Mouse (Mus musculus): ENCODE data around the gene Spag9.

The Spag9 gene

DNA sequence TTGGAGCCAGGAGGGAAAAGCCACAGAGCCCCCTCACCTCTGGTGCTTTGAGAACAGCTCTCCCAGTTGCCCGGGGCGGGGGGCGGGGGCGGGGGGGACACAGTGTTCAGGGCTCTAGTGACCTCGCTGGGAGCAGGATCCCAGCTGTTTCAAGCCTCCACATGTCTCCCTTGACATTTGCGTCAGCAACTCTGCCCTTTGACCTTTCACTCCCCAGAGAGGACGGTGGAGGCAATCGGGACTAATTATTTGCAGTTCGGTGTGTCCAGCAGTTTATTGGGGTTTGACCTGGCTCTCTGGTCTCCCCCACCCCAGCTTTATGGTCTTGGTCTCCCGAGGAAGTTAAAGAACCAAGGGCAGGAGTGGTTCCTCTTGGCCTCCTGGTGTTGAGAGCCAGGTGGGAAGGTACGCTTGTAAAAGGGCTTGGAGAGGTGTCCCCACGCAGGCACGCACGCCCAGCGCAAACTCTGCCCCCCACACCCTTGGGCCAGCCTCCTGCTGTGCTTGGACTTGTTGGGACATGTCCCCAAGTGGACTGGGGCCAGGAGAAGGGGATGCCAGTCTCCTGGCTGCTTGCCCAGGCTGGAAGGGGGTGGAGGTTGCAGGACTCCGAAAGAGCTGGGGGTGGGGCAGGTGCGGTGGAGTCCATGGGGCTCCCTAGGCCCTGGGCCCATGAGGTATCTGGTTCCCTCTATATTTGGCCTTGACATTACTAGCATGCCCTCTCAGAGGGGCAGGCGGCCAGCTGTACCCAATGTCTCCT lies 138.4 kb downstream of the Spag9 start:
- DNase-seq: no peak

DNA sequence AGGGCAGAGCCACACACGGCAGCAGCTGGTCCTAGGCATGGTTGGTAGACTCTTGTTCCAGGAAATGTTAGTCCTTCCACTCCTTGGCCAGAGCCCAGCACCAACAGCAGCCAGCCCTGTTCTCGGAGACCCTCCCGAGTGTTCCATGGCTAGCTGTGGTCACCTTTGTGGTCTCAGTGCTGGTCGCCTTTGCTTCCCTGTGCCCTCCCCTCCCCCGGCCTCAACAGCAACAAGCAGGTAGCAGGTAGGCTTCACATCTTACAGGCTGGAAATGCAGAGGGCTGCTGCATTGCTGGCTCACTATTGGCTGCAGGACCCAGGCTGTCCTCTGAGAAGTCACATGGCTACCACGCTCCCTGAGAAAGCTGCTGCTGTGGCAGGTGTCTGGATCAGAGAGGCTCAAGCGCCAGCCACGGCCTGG lies 139.7 kb downstream of the Spag9 start:
- no peak for DNase-seq

DNA sequence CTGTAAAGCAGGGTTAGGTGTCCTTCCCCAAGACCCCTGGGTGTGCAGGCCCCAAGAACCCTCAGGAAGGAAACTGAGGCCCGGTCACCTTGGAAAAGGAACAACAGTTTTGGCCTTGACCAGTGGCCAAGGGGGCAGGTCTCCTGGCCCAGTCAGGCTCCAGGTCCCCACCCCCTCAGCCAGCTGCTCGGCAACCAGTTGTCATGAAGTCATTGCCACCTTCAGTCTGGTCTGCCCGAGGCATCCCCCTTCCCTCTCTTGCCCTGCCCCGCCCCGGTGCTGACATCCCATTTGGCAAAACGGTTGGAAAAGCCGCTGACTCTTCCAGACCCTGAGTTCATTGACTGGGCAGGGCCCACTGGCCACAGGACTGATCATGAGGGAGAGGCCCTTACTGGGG lies 140.8 kb downstream of the Spag9 start:
- no peak for DNase-seq

DNA sequence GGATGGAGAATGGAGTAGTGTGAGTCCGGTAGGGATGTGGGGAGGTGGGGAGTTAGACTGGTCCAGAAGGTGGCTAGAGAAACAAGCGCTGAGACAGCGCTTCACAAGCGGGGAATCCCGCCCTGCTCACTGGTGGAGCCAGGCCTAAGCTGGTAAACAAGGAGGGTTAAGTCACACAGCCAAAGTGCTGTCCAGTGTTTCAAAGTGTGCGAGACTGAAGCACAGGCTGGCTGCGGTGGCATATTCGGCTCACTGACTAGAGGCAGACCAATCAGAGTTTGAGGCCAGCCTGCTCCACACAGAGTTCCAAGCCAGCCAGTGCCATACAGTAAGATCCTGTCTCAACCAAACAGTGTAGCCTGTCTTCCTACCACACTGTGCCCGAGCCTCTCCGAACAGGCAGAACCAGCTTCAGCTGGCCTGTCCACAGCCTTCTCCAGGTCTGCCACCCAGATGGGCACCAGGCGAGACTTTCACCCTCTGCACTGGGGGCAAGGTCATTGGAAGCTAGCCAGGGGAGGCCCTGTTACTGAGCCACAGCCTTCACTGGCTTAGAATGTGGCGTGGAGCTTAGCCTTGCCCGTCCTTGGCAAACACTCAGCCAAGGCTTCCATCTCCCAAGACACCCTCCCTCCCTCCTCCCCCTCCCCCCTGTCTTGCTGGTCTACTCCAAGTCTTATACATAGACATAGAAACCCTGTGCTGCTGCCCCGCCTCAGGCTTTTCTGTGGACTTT lies 141.6 kb downstream of the Spag9 start:
- DNase-seq: no peak

DNA sequence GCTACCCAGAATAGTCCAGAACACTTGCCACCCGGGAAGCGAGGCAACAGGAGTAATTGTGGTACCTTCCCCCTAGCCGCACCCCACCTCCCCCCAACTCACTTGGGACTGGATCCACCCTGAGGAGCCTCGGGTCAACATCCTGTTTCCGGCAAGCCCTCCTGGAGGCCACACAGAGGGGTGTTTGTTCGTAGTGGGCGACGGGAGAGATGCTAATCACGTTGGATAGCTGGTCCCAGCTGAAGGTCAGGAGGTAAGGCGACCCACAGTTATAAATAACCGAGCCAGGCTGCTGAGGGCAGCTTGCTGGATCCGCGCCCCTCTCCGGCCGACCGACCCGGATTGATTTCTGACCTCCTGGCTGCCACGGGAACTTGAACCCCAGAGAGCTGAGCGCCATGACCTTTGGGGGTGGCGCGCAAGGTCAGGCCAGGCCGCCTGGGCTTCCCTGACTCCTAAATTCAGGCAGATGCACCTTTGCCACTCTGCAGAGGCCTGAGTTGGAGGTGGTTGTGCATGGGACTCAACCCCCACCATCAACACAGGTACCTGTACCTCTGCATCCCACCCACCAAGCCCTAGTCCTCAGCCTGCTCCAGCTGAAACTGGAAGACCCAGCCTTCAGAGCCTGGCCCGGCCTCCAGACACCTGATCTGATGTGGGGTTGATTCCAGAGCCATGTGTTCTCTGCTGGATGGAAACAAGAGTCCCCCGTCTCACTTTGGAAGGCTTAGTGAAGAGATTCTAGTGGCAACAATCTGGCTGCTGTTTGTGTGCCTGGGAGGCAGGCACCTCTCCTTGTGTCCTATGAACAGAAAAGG lies 142.7 kb downstream of the Spag9 start:
- DNase-seq: no peak

DNA sequence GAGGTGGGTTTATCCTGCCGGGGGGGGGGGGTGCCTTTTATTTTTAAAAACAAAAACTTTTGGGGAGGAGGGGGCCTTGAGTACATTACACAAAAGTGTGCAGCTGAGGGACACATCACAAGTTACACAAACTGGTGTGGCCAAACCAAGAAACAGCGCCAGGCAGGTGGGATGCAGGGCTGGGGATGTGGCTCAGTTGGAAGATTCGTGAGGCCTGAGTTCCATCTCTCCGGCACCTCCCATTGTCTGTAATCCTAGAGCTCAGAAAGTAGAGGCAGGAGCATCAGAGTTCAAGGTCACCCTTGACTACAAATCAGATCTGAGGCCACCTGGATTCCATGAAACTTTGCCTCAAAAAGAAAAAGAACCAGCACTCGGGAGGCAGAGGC lies 143.3 kb downstream of the Spag9 start:
- DNase-seq: no peak

DNA sequence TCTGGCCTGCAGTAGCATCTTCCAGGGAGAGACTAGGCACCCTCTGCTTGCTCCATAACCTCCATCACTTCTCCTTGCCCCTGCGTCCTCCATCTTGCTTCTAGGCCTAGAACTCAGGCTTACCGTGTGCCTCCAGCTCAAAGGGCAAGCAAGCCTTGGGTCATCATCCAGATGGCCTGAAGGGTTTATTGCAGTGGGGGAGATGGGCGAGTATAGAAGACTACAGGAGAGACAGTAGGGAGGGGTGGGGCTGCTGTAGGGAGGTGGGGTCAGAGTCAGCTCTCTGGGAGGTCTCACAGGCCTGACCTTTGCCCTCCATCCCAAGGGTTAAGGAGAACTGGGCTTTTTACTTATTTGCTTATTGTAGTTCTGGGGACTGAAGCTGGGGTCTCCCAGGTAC lies 144.6 kb downstream of the Spag9 start:
- DNase-seq: no peak

DNA sequence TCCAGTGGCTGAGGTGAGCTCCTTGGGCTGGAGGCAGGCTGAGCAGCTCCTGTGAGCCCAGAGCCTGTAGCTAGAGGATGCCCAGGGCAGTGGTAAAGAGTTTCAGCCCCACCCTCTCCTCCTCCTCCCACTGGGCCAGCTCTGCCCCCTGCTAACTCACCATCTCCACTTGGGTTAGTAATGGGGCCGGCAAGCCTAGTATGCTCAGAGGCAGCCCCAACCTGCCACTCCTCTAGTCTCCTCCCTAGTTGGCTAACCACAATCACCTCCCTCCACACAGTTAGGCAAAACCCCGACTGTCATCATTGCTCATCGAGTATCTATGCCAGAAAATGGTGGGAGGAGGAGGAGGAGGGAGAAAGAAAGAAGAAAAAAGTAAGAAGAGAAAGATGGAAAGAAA lies 145.7 kb downstream of the Spag9 start:
- no peak for DNase-seq

DNA sequence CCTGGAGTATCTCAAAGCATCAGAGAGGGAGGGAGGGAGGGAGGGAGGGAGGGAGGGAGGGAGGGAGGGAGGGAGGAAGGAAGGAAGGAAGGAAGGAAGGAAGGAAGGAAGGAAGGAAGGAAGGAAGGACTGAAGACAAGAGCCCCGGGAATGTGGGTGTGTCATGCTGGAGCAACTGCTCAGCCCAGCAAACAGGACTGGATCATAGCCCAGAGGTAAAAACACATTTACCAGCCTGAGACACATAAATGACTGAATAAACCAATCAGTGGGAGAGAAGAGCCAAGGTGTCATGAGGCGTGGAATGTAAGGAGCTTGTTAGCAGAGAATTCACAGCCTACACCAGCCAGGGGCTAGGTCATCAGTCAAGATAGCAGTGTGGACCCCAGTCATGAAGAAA lies 147.4 kb downstream of the Spag9 start:
- no peak for DNase-seq

DNA sequence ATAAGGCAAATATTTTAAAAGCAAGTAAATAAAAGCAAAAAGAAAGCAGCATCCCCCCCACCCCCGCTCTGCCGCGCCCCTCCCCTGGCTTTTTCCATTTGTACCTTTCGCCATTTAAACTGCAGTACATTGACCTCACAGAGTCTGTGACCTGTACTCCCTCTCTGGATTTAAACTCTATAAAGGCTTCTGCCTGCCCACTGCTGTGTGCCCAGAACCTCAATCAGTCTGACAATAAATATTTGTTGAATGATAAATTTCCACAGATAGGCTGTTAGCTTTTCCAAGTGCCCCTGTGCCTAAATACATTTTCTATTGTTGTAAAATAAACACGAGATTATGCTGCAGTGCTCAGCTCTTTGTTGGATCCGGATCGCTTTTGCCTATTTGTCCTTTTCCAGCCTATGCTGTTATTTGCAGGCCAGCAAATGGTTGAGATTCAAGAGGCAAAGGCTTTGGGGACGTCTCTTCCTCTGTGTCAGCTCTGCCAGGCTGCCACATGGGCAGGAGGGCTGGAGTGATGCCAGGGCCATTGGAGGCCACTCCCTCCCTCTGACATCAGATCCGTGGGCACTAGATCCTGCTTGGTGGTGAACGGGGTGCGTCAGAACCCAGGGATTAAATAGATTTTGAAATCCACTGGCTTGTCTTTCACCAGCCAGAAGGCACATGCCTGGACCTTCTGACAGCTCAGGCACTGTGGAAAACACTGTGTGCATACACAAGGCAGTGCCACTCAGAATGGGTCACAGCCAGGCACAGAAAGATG lies 149.1 kb downstream of the Spag9 start:
- DNase-seq: no peak

DNA sequence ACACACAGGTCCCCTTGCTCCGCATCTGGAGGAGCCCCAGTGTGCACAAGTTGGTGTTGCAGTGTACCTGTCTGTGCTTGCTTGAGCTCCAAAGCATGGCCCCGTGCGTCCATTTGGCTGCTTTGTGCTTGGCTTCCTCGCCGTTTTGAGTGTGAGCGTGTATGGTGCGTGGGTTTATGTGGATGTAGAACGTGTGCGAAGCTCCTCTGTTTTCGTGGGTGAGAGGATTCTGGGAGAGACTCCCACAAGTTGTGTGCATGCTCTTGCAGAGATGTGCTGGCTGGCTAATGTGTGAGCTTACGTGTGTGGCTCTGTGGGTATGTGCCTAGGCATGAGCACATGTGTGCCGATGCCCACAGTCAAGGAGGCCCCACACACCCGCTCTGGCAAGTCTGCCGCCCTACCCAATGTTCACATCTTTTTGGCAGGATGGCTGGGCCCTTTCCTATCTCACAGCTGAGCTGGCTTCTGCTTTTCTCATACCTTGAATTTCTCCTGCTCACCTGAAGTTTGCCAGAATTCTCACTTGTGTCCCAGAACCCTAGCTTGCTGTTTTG lies 150.2 kb downstream of the Spag9 start:
- no peak for DNase-seq

DNA sequence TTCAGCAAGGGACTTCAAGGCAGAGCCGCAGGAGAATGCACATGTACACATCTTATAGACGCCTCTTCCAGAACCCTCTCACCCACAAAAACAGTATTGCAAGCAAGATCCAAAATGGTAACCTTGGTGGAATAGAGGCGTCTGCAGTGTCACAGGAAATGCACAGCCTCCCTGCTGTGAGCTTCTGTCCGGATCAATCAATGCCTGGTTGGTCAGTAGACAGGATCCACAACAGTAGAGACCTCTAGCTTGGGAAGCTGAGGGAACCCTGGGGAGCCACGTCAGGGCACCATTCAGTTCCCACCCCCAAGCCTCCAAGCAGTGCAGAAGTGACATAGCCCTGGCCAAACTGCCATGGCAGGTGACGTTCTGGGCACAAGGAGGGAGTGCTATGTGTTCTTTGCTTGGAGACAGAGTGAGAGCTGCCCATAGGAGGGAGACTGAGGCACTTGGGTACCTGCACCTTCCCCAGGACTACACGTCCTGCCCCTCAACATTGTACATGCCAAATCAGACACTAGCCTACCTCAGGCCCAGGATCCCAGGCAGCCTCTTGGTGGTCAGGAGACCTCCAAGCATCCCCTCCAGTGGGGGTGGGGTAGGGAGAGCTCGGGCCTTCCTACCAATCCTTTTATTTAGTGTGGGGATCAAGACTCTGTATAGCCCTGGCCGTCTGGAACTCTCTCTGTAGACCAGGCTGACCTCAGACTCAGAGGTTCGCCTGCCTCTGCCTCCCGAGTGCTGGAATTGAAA lies 151.0 kb downstream of the Spag9 start:
- DNase-seq: no peak

DNA sequence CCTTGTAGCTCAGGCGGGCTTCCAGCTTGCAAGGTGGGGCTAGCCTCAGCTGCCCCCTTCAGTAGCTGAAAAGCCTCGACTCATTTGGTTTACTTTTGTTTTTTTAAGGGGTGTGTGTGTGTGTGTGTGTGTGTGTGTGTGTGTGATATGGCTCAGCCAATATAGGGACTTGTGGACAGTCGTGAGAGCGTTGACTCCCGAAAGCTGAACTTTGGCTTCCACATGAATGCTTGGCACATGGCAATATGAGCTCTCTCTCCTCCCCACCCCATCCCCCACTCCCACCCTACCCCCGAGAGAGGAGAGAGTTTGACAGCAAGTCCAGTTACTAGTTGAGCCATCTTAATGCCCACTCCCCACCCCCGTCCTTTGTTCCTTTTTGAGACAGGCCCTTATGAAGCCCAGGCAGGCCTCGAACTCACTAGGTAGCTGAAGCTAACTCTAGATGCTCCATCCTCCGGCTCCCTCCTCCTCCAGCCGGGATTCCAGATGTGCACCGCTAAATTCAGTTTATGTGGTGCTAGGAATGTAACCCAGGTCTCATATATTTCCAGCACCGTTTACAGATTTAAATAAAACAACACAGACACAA lies 152.3 kb downstream of the Spag9 start:
- DNase-seq: no peak

DNA sequence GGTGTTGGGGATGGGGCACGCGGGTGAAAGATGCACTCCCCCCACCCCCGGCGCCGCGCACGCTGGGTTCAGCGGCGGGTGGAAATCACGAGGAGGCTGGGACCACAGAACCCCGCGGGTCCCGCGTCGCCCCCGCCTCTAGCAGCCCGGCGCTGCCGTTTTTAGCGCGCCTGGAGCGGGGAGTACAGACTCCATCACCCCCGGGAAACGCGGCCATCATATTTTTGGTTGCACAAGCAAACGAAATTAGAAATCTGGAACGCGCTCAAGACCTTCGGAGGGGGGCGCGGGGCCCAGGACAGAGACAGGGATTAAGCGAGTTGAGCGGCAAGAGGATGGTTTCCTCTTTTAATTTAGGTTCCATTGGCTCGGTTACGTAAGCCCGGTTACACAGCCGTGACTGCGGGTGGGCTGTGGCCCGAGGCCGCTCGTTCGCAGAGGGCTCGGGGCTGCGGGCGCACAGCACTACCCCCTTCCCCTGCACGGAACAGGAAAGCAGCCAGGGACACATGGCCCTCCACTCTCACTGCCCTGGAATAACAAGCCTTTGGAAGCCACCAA lies 153.1 kb downstream of the Spag9 start:
- peak; percentile 28 to 29 for DNase-seq

DNA sequence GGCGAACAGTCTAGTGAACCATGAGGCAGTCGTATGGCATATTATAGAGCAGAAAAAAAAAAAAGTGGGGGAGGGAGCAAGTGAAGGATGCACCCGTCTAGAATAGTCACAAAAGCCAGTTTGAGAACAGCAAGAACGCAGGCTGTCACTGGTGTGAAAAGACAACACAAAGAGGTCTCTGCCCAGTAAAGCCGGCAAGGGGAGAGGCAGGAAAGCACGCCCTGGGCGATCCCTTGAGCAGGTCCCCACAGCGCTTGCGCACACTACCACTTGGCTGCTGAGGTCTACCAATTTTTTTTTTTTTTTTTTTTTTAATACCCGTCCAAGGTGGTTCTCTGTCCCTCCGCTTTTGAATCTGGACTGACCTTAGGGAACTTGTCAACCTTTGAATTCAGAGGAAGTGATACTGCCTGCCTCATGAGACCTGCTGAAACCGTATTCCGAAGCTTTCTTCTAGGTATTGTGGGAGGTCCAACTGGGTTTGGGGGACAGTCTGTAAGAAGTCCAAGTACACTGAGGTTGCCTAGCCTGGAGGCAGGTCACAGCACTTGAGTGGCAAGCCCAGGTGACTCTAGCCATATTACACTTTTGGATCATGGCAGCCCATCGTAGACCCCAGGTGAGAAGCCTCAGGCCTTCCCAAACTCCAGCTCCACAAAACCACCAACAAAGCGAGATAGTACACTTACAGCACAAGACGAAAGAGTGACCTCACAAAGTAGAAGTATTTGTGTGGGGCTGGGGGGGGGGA lies 153.8 kb downstream of the Spag9 start:
- DNase-seq: peak; percentile 22 to 26

DNA sequence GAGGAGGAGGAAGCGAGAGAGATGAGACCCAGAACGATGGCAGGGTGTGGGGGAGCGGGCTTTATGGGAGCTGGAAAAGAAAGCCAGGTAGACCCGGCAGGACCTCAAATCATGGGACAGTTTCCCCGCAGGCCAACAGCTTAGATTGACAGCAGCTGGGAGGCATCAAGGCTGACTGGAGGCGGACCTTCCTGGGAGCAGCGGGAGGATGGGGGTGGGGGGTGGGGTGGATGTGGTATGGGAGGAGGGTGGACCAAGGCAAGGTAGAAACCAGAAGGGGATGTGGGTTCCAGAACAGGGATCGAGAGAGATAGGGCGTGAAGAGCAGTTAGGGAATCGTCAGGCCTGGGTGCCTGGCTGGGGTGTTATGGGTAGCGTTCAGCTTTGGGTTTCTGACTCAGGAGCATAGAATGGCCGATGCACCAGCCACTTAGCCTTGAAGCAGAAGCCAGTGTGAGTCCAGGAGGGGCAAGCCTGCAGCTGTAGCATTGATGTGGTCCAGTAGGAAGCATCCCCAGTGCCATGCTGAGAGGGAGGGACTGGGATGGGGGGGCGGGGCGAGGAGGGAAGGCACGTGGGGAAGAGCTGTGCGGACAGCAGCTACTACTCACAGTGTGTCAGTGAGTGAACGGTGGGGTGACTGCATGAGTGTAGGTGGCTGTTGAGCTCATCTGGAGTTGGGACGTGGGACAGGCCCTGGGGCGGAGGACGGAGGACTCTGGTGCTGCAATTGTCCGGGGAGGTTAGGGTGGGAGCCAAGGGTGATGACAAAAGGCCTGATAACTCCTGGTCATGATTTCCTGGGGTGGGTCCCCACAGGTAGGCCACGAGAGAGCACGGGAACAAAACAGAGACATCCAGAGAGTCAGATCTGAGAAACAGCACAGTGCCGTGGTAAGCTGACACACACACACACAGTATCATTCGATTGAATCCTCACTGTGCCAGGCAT lies 154.9 kb downstream of the Spag9 start:
- no peak for DNase-seq

DNA sequence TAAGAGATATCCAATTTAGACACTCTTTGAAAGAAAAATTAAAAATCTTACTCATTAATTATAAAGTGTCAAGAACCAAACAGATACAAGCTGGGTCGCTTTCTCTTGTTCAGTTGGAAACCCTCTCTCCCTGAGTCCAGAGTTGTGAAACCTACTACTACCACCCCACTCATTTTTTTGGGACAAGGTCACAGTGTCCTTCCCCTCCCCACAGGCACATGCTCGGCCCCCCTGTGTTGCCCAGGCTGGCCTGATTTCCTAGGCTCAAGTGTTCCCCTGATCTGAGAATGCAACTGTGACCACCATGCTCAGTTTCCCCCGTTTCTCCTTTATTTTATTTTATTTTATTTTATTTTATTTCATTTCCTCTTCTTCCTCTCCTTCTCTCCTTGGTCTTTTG lies 158.3 kb downstream of the Spag9 start:
- no peak for DNase-seq

DNA sequence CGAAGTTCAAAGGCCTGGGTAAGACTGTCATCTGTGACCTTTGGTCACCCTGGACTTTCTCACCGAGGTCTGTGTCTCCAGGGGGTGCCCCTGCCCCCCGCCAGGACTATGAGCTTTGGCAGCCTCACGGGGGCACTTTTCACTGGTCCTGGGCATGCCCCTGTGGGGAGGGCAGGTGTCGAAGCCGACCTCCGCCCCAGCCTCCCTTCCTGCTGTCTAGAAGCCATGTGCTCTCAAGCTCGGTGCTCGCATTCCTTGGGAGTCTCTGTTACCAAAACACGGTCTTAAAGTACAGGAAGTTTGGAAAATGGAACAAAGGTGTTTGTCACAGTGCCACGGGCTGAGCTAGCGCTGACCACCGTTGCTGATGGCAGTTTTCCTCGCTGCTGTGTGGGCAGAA lies 162.6 kb downstream of the Spag9 start:
- DNase-seq: no peak

Measured in B cell, adult 2 months (primary cell).